ENCODE assay signal across 11 mouse cellular contexts in the genomic region with DNA sequence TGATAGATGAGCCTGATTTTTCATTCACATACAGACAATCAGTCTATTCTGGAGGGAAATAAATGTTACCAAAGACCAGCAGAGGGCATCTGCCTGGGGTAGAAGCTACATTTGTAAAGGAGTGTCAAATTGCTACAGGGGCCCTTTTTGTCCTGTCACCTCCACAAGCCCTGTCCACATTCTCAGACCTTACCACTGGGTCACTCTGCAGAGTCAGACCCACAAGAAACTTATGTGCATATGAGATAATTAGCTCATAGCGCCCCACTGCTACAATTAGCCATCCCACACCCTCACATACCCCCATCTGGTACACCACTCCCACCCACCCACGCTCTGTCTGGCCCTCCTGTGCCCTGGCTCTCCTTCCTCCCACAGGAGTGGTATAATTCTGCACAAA.
DNase-seq lines count a peak whose midpoint lies in the region; ATAC-seq and TF ChIP-seq lines count a peak whose summit lies in the region.
"Had no signal": no experiment of that assay in that cellular context is flagged by ENCODE, and none has a peak within 500 bp of the region (broad histone marks: within the 10 kb centered on the region; RNA-seq: fewer than 3 reads in every experiment).

No protein-coding gene starts in this region.

- no peak overlapping the region for H3K9ac ChIP-seq in hindbrain, embryonic 11.5 days (ENCODE audit: low read depth, low read length)
- H3K9ac ChIP-seq in forebrain, embryonic 15.5 days (replicated peaks), result 0 out of 2 replicates have a peak overlapping the region, but pooled peaks have one; percentile 32
- peak overlapping the region; percentile 38; the same call in 1 of the 2 replicates for H3K9ac ChIP-seq in midbrain, embryonic 14.5 days (replicated peaks; ENCODE audit: low read length)
- H3K9ac ChIP-seq: liver, embryonic 12.5 days had no signal

- no peaks in the 10 kb centered on the region for H3K36me3 ChIP-seq in hindbrain, embryonic 11.5 days (ENCODE audit: control insufficient read depth, insufficient read depth, low read length)
- H3K36me3 ChIP-seq in hindbrain, embryonic 10.5 days, result no peaks in the 10 kb centered on the region
- H3K36me3 ChIP-seq in forebrain, embryonic 15.5 days, result no peaks in the 10 kb centered on the region
- no peaks in the 10 kb centered on the region for H3K36me3 ChIP-seq in midbrain, embryonic 14.5 days (ENCODE audit: control insufficient read depth, insufficient read depth, low read length)
- H3K36me3 ChIP-seq: liver, embryonic 12.5 days had no signal

- no peak overlapping the region for H3K27ac ChIP-seq in hindbrain, embryonic 11.5 days (ENCODE audit: low read depth, low read length)
- H3K27ac ChIP-seq in hindbrain, embryonic 10.5 days, result no peak overlapping the region
- peak overlapping the region; percentile 55 for H3K27ac ChIP-seq in forebrain, embryonic 15.5 days (replicated peaks)
- 0 out of 2 replicates have a peak overlapping the region, but pooled peaks have one; percentile 50 for H3K27ac ChIP-seq in midbrain, embryonic 14.5 days (replicated peaks; ENCODE audit: low read depth, low read length)
- H3K27ac ChIP-seq: liver, embryonic 12.5 days had no signal

- H3K27me3 ChIP-seq in hindbrain, embryonic 11.5 days (ENCODE audit: control insufficient read depth, insufficient read depth, low read length), result no peaks in the 10 kb centered on the region; the same call in 1 of the 2 replicates
- H3K27me3 ChIP-seq in hindbrain, embryonic 10.5 days (ENCODE audit: insufficient read depth, poor library complexity, severe bottlenecking), result peaks cover 42% of the 10 kb centered on the region
- no peaks in the 10 kb centered on the region for H3K27me3 ChIP-seq in forebrain, embryonic 15.5 days
- no peaks in the 10 kb centered on the region for H3K27me3 ChIP-seq in midbrain, embryonic 14.5 days (ENCODE audit: control insufficient read depth, insufficient read depth, low read length)

- TF ChIP-seq CTCF in brain, embryonic 14.5 days (IDR thresholded peaks at IDR 0.05; ENCODE audit: borderline replicate concordance, extremely low read depth, insufficient read depth, insufficient read length), result peak; percentile 30; the same call in 1 of the 2 replicates
- no peak for TF ChIP-seq CTCF in lung, adult 2 months (IDR thresholded peaks at IDR 0.05; ENCODE audit: insufficient read depth, low read length)

- peak; percentile 20 for DNase-seq in hindbrain, embryonic 11.5 days (ENCODE audit: low spot score)
- no peak for DNase-seq in hindbrain, embryonic 10.5 days (ENCODE audit: low spot score)
- DNase-seq in brain, embryonic 14.5 days (ENCODE audit: low read depth), result peak; percentile 61
- peak; percentile 58 for DNase-seq in midbrain, embryonic 14.5 days
- DNase-seq in adrenal gland, postnatal 4 days (ENCODE audit: low spot score in 2 of 2), result no peak
- no peak for DNase-seq in thymus, postnatal 36 days
- DNase-seq in lung, adult 2 months, result no peak
- DNase-seq: adrenal gland, postnatal 10 days; thymus, postnatal 4 days had no signal

- H3K4me1 ChIP-seq in hindbrain, embryonic 11.5 days (replicated peaks; ENCODE audit: control insufficient read depth, insufficient read depth, low read length), result no peaks in the 10 kb centered on the region
- peaks cover 32% of the 10 kb centered on the region for H3K4me1 ChIP-seq in hindbrain, embryonic 10.5 days (replicated peaks)
- peaks cover 19% of the 10 kb centered on the region for H3K4me1 ChIP-seq in forebrain, embryonic 15.5 days
- H3K4me1 ChIP-seq in midbrain, embryonic 14.5 days (ENCODE audit: control insufficient read depth, insufficient read depth, low read length), result peaks cover 12% of the 10 kb centered on the region; the same call in 1 of the 2 replicates
- no peaks in the 10 kb centered on the region for H3K4me1 ChIP-seq in lung, adult 2 months (ENCODE audit: control insufficient read depth, insufficient read depth, low read length)
- H3K4me1 ChIP-seq: liver, embryonic 12.5 days had no signal

- ATAC-seq in hindbrain, embryonic 11.5 days (ENCODE audit: low FRiP score), result no peak; the same call in 1 of the 2 replicates
- ATAC-seq in forebrain, embryonic 15.5 days (replicated peaks), result no peak; the same call in 1 of the 2 replicates
- ATAC-seq in midbrain, embryonic 14.5 days (ENCODE audit: low FRiP score, low TSS enrichment), result no peak
- ATAC-seq: liver, embryonic 12.5 days had no signal

- TF ChIP-seq POLR2A in brain, embryonic 14.5 days (IDR thresholded peaks at IDR 0.05; ENCODE audit: borderline replicate concordance, extremely low read depth, insufficient read depth, insufficient read length, poor library complexity, severe bottlenecking), result no peak
- no peak for TF ChIP-seq POLR2A in lung, adult 2 months (IDR thresholded peaks at IDR 0.05; ENCODE audit: borderline replicate concordance, extremely low read depth, low read depth, low read length)

- WGBS in hindbrain, embryonic 11.5 days, result 74% methylated on average over 2 of the region's 2 CpGs
- 82% methylated on average over 2 of the region's 2 CpGs for WGBS in hindbrain, embryonic 10.5 days
- 46% methylated on average over 2 of the region's 2 CpGs for WGBS in forebrain, embryonic 15.5 days
- WGBS in midbrain, embryonic 14.5 days, result 68% methylated on average over 2 of the region's 2 CpGs
- 62% methylated on average over 2 of the region's 2 CpGs for WGBS in lung, adult 2 months

- H3K9me3 ChIP-seq in hindbrain, embryonic 11.5 days (ENCODE audit: control insufficient read depth, low read length), result no peaks in the 10 kb centered on the region
- H3K9me3 ChIP-seq in hindbrain, embryonic 10.5 days, result no peaks in the 10 kb centered on the region
- no peaks in the 10 kb centered on the region for H3K9me3 ChIP-seq in forebrain, embryonic 15.5 days
- no peaks in the 10 kb centered on the region for H3K9me3 ChIP-seq in midbrain, embryonic 14.5 days (ENCODE audit: control insufficient read depth, low read length)
- H3K9me3 ChIP-seq: liver, embryonic 12.5 days had no signal

- no peak overlapping the region for H3K4me3 ChIP-seq in hindbrain, embryonic 11.5 days (ENCODE audit: low read depth, low read length)
- H3K4me3 ChIP-seq in hindbrain, embryonic 10.5 days, result no peak overlapping the region
- peak overlapping the region; percentile 55 for H3K4me3 ChIP-seq in forebrain, embryonic 15.5 days
- H3K4me3 ChIP-seq in midbrain, embryonic 14.5 days (replicated peaks; ENCODE audit: low read depth, low read length), result peak overlapping the region; percentile 68
- H3K4me3 ChIP-seq in lung, adult 2 months (replicated peaks; ENCODE audit: extremely low read depth, low read depth, low read length), result no peak overlapping the region
- H3K4me3 ChIP-seq: liver, embryonic 12.5 days had no signal

- no peak overlapping the region for H3K4me2 ChIP-seq in hindbrain, embryonic 11.5 days (replicated peaks; ENCODE audit: low read depth, low read length)
- peak overlapping the region; percentile 75 for H3K4me2 ChIP-seq in forebrain, embryonic 15.5 days (replicated peaks)
- H3K4me2 ChIP-seq in midbrain, embryonic 14.5 days (ENCODE audit: low read length), result peak overlapping the region; percentile 77
- H3K4me2 ChIP-seq: liver, embryonic 12.5 days had no signal

Comparison
In these comparisons a context has a peak if more than half of its experiments do, and no peak if none do; other contexts are left out.
1. DNase-seq: peak in hindbrain, embryonic 11.5 days (single experiment), brain, embryonic 14.5 days (single experiment) and midbrain, embryonic 14.5 days (single experiment); none in hindbrain, embryonic 10.5 days (single experiment), adrenal gland, postnatal 4 days (0 of 2), thymus, postnatal 36 days (0 of 2) and lung, adult 2 months (single experiment).
2. H3K27ac ChIP-seq: peak in forebrain, embryonic 15.5 days (single experiment) and midbrain, embryonic 14.5 days (single experiment); none in hindbrain, embryonic 11.5 days (single experiment) and hindbrain, embryonic 10.5 days (single experiment).
3. H3K4me3 ChIP-seq: peak in forebrain, embryonic 15.5 days (single experiment) and midbrain, embryonic 14.5 days (single experiment); none in hindbrain, embryonic 11.5 days (single experiment), hindbrain, embryonic 10.5 days (single experiment) and lung, adult 2 months (single experiment).